Mouse (Mus musculus) testis, adult 2 months (tissue): ENCODE results near the gene Nlk.

ENCODE experiments used
- CTCF ChIP-seq: fragments of 200-500 bp; IDR thresholded peaks from 2 replicates; pipeline ENCODE4 v1.5.1; 2012; ENCODE audit warnings: low read depth, mild to moderate bottlenecking, inconsistent platforms, low read length, moderate library complexity; ENCODE audit not compliant: control insufficient read depth, insufficient read depth, insufficient replicate concordance
- POLR2A ChIP-seq: fragments of 200-500 bp; IDR thresholded peaks from 2 replicates; pipeline ENCODE4 v1.6.1; 2012; ENCODE audit warnings: low read depth, mild to moderate bottlenecking, inconsistent platforms, low read length, moderate library complexity; ENCODE audit not compliant: control insufficient read depth

- TF ChIP-seq CTCF (no peak), POLR2A (no peak)
These were observed 30.9 kb upstream of the Nlk start for GRCm38 (mm10) chr11:78728041-78728440.
